18 mouse cellular contexts compared by ENCODE assay signal in the genomic region with DNA sequence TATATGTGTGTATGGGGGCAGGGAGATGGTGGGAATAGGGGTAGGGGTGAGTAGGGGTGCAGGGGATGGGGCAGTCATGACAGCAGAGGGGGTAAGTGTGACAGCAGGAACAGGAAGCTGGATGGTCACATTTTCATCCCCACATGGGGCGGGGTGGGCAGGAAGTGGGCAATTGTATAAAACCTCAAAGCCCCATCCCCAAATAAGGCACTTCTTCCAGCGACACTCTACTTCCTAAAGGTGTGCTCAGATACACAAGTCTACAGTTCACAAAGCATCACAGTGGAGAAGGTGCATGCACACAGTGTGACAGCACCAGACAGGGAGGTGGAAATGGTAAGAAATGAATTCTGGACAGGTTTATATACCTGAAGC. TPM values are rescaled to one million over a fixed set of nuclear protein-coding genes. Genes with fewer than 3 reads are reported as not detected.
"Had no signal": no experiment of that assay in that cellular context is flagged by ENCODE, and none has a peak within 500 bp of the region (broad histone marks: within the 10 kb centered on the region; RNA-seq: fewer than 3 reads in every experiment).

No protein-coding gene starts in this region.

- H3K9me3 ChIP-seq: intestine, embryonic 15.5 days; limb, embryonic 15.5 days; liver, embryonic 12.5 days; midbrain, embryonic 13.5 days had no signal

- H3K36me3 ChIP-seq: intestine, embryonic 15.5 days; limb, embryonic 15.5 days; liver, embryonic 12.5 days; midbrain, embryonic 13.5 days had no signal

- H3K4me3 ChIP-seq: intestine, embryonic 15.5 days; limb, embryonic 15.5 days; liver, embryonic 12.5 days; midbrain, embryonic 13.5 days; myocyte had no signal

- ATAC-seq: intestine, embryonic 15.5 days; liver, embryonic 12.5 days; midbrain, embryonic 13.5 days had no signal

- H3K4me2 ChIP-seq: intestine, embryonic 15.5 days; limb, embryonic 15.5 days; liver, embryonic 12.5 days; lung, embryonic 14.5 days had no signal

- H3K27me3 ChIP-seq: intestine, embryonic 15.5 days; midbrain, embryonic 13.5 days had no signal

- H3K9ac ChIP-seq: intestine, embryonic 15.5 days; limb, embryonic 15.5 days; liver, embryonic 12.5 days; lung, embryonic 14.5 days had no signal

- H3K27ac ChIP-seq: intestine, embryonic 15.5 days; limb, embryonic 15.5 days; liver, embryonic 12.5 days; macrophage; midbrain, embryonic 13.5 days had no signal

- DNase-seq: kidney, adult 18-20 months; kidney, postnatal 14 days; lung, embryonic 14.5 days; lung, postnatal 10 days; spleen, adult 18-20 months; thymus, adult 18-20 months; thymus, postnatal 14 days had no signal

- H3K4me1 ChIP-seq: liver, embryonic 12.5 days had no signal

RNA-seq across cellular contexts. Expression of gene Wfdc2, which starts 11.3 kb away (rescaled TPM):
- polyA plus RNA-seq: macrophage, myocyte had no signal

RNA-seq across cellular contexts. Expression of gene Spint3, which starts 22.4 kb away (rescaled TPM):
- polyA plus RNA-seq: intestine, embryonic 15.5 days; kidney, embryonic 14.5 days; limb, embryonic 11.5 days; limb, embryonic 15.5 days; liver, embryonic 12.5 days; liver, embryonic 16.5 days; lung, embryonic 14.5 days; macrophage; midbrain, embryonic 13.5 days; myocyte; neural tube, embryonic 11.5 days; stomach, embryonic 14.5 days had no signal

RNA-seq across cellular contexts. Expression of gene Wfdc6a, which starts 34.4 kb away (rescaled TPM):
- polyA plus RNA-seq: kidney, embryonic 14.5 days; limb, embryonic 11.5 days; macrophage; midbrain, embryonic 13.5 days; myocyte; neural tube, embryonic 11.5 days had no signal

RNA-seq across cellular contexts. Expression of gene Eppin, which starts 42.5 kb away (rescaled TPM):
- polyA plus RNA-seq: intestine, embryonic 15.5 days; kidney, embryonic 14.5 days; limb, embryonic 11.5 days; limb, embryonic 15.5 days; liver, embryonic 12.5 days; liver, embryonic 16.5 days; lung, embryonic 14.5 days; macrophage; midbrain, embryonic 13.5 days; myocyte; neural tube, embryonic 11.5 days; stomach, embryonic 14.5 days had no signal
